Mouse (Mus musculus): ENCODE measurements around the gene Trf. TPM values are rescaled to one million over a fixed set of nuclear protein-coding genes. Genes with fewer than 3 reads are reported as not detected.

Gene Trf
- polyA plus RNA-seq, 1 experiment from 2014 or later, result 35.5 TPM

- Histone ChIP-seq H3K9me3 (ENCODE audit: low read depth, low read length) (peaks cover 2% of the 10 kb centered on the region; the same call in 1 of the 2 replicates), H3K9ac (no peak overlapping the region), H3K27me3 (ENCODE audit: insufficient read depth, low read length) (no peaks in the 10 kb centered on the region), H3K36me3 (ENCODE audit: insufficient read depth) (no peaks in the 10 kb centered on the region), H3K4me3 (ENCODE audit: low read depth, low read length) (no peak overlapping the region), H3K4me2 (no peak overlapping the region), H3K4me1 (ENCODE audit: insufficient read depth) (no peaks in the 10 kb centered on the region), H3K27ac (ENCODE audit: low read depth) (no peak overlapping the region)
- no peak for DNase-seq
- TF ChIP-seq CTCF (IDR thresholded peaks at IDR 0.05; ENCODE audit: low read depth), result no peak
- ATAC-seq (ENCODE audit: insufficient read depth), result no peak
- whole genome bisulfite sequencing, result 16% methylated on average over 4 of the region's 4 CpGs
These were observed 18.4 kb upstream of the Trf start for GRCm38 (mm10) chr9:103248618-103249017.

GRCm38 (mm10) chr9:103246526-103247168, 16.4 kb upstream of the Trf start:
- no peaks in the 10 kb centered on the region for H3K36me3 ChIP-seq (ENCODE audit: insufficient read depth)
- H3K9ac ChIP-seq, result no peak overlapping the region
- no peak for ATAC-seq (ENCODE audit: insufficient read depth)
- H3K4me3 ChIP-seq (ENCODE audit: low read depth, low read length), result no peak overlapping the region
- no peak overlapping the region for H3K4me2 ChIP-seq
- no peaks in the 10 kb centered on the region for H3K4me1 ChIP-seq (ENCODE audit: insufficient read depth)
- TF ChIP-seq CTCF (IDR thresholded peaks at IDR 0.05; ENCODE audit: low read depth), result no peak
- no peaks in the 10 kb centered on the region for H3K27me3 ChIP-seq (ENCODE audit: insufficient read depth, low read length)
- 81% methylated on average over 8 of the region's 8 CpGs for WGBS
- DNase-seq, result no peak
- no peaks in the 10 kb centered on the region for H3K9me3 ChIP-seq (ENCODE audit: low read depth, low read length)
- H3K27ac ChIP-seq (ENCODE audit: low read depth), result no peak overlapping the region

GRCm38 (mm10) chr9:103243640-103244039, 13.4 kb upstream of the Trf start:
- no peak overlapping the region for H3K4me2 ChIP-seq
- no peak for TF ChIP-seq CTCF (IDR thresholded peaks at IDR 0.05; ENCODE audit: low read depth)
- H3K36me3 ChIP-seq (ENCODE audit: insufficient read depth), result no peaks in the 10 kb centered on the region
- no peak overlapping the region for H3K4me3 ChIP-seq (ENCODE audit: low read depth, low read length)
- no peak overlapping the region for H3K9ac ChIP-seq
- H3K4me1 ChIP-seq (ENCODE audit: insufficient read depth), result no peaks in the 10 kb centered on the region
- ATAC-seq (ENCODE audit: insufficient read depth), result no peak
- no peaks in the 10 kb centered on the region for H3K27me3 ChIP-seq (ENCODE audit: insufficient read depth, low read length)
- no peaks in the 10 kb centered on the region for H3K9me3 ChIP-seq (ENCODE audit: low read depth, low read length)
- no peak for DNase-seq
- WGBS, result 90% methylated on average over 4 of the region's 4 CpGs
- no peak overlapping the region for H3K27ac ChIP-seq (ENCODE audit: low read depth)

- Histone ChIP-seq H3K9me3 (ENCODE audit: low read depth, low read length) (no peaks in the 10 kb centered on the region), H3K36me3 (ENCODE audit: insufficient read depth) (no peaks in the 10 kb centered on the region), H3K4me3 (ENCODE audit: low read depth, low read length) (no peak overlapping the region), H3K27me3 (ENCODE audit: insufficient read depth, low read length) (no peaks in the 10 kb centered on the region), H3K27ac (ENCODE audit: low read depth) (no peak overlapping the region), H3K4me2 (no peak overlapping the region), H3K4me1 (ENCODE audit: insufficient read depth) (no peaks in the 10 kb centered on the region), H3K9ac (no peak overlapping the region)
- ATAC-seq (ENCODE audit: insufficient read depth) (no peak), DNase-seq (no peak)
- WGBS, result 68% methylated on average over 2 of the region's 2 CpGs
- TF ChIP-seq CTCF (IDR thresholded peaks at IDR 0.05; ENCODE audit: low read depth), result no peak
These were observed 11.0 kb upstream of the Trf start for GRCm38 (mm10) chr9:103241206-103241605.

GRCm38 (mm10) chr9:103239471-103239870, 9.2 kb upstream of the Trf start:
- Histone ChIP-seq H3K9ac (no peak overlapping the region), H3K4me1 (ENCODE audit: insufficient read depth) (no peaks in the 10 kb centered on the region), H3K4me3 (ENCODE audit: low read depth, low read length) (no peak overlapping the region), H3K27ac (ENCODE audit: low read depth) (no peak overlapping the region), H3K36me3 (ENCODE audit: insufficient read depth) (no peaks in the 10 kb centered on the region), H3K9me3 (ENCODE audit: low read depth, low read length) (no peaks in the 10 kb centered on the region), H3K4me2 (no peak overlapping the region), H3K27me3 (ENCODE audit: insufficient read depth, low read length) (no peaks in the 10 kb centered on the region)
- TF ChIP-seq CTCF (IDR thresholded peaks at IDR 0.05; ENCODE audit: low read depth), result no peak
- ATAC-seq (ENCODE audit: insufficient read depth), result no peak
- DNase-seq, result no peak
- 86% methylated on average over 6 of the region's 6 CpGs for WGBS

- no peak overlapping the region for H3K9ac ChIP-seq
- no peaks in the 10 kb centered on the region for H3K36me3 ChIP-seq (ENCODE audit: insufficient read depth)
- H3K27me3 ChIP-seq (ENCODE audit: insufficient read depth, low read length), result no peaks in the 10 kb centered on the region
- no peak overlapping the region for H3K4me2 ChIP-seq
- DNase-seq, result peak; percentile 24
- 0 out of 2 replicates have a peak, but pooled peaks have one; percentile 20 for ATAC-seq (ENCODE audit: insufficient read depth)
- no peaks in the 10 kb centered on the region for H3K4me1 ChIP-seq (ENCODE audit: insufficient read depth)
- H3K9me3 ChIP-seq (ENCODE audit: low read depth, low read length), result no peaks in the 10 kb centered on the region
- TF ChIP-seq CTCF (IDR thresholded peaks at IDR 0.05; ENCODE audit: low read depth), result no peak
- no peak overlapping the region for H3K4me3 ChIP-seq (ENCODE audit: low read depth, low read length)
- WGBS, result 62% methylated on average over 7 of the region's 7 CpGs
- H3K27ac ChIP-seq (ENCODE audit: low read depth), result peak overlapping the region; percentile 31
These were observed 4.4 kb upstream of the Trf start for GRCm38 (mm10) chr9:103234565-103235165.

GRCm38 (mm10) chr9:103234059-103234458, 3.8 kb upstream of the Trf start:
- H3K27me3 ChIP-seq (ENCODE audit: insufficient read depth, low read length), result no peaks in the 10 kb centered on the region
- peak overlapping the region; percentile 31 for H3K27ac ChIP-seq (ENCODE audit: low read depth)
- 64% methylated on average over 7 of the region's 7 CpGs for WGBS
- no peak overlapping the region for H3K9ac ChIP-seq
- no peaks in the 10 kb centered on the region for H3K4me1 ChIP-seq (ENCODE audit: insufficient read depth)
- no peak overlapping the region for H3K4me3 ChIP-seq (ENCODE audit: low read depth, low read length)
- ATAC-seq (ENCODE audit: insufficient read depth) (no peak), DNase-seq (peak; percentile 9)
- H3K4me2 ChIP-seq, result no peak overlapping the region
- no peak for TF ChIP-seq CTCF (IDR thresholded peaks at IDR 0.05; ENCODE audit: low read depth)
- no peaks in the 10 kb centered on the region for H3K36me3 ChIP-seq (ENCODE audit: insufficient read depth)
- H3K9me3 ChIP-seq (ENCODE audit: low read depth, low read length), result no peaks in the 10 kb centered on the region

All from lung, embryonic 14.5 days (tissue).